Mouse (Mus musculus): ENCODE results near the gene Filip1l. TPM values are rescaled to one million over a fixed set of nuclear protein-coding genes. Genes with fewer than 3 reads are reported as not detected.

Gene Filip1l
- polyA plus RNA-seq, 1 experiment from 2014 or later, result 56.2 TPM

- H3K4me3 ChIP-seq (replicated peaks; ENCODE audit: low read length), result no peak overlapping the region
- WGBS, result 81% methylated on average over 6 of the region's 6 CpGs
- ATAC-seq (ENCODE audit: insufficient read depth, low FRiP score), result no peak
- H3K9ac ChIP-seq (ENCODE audit: low read length), result no peak overlapping the region
- H3K27ac ChIP-seq (ENCODE audit: low read length), result no peak overlapping the region
- no peaks in the 10 kb centered on the region for H3K9me3 ChIP-seq (replicated peaks; ENCODE audit: control insufficient read depth, low read length)
- no peaks in the 10 kb centered on the region for H3K36me3 ChIP-seq (ENCODE audit: control insufficient read depth, insufficient read depth, low read length)
- H3K27me3 ChIP-seq (ENCODE audit: control insufficient read depth, insufficient read depth, low read length), result no peaks in the 10 kb centered on the region
- H3K4me2 ChIP-seq (ENCODE audit: low read depth, low read length), result no peak overlapping the region
- peaks cover 30% of the 10 kb centered on the region for H3K4me1 ChIP-seq (ENCODE audit: control insufficient read depth, insufficient read depth, low read length)
Observed at GRCm38 (mm10) chr16:57554886-57555400, 202.1 kb downstream of the Filip1l start.

GRCm38 (mm10) chr16:57555667-57556066 lies 202.8 kb downstream of the Filip1l start:
- no peak for ATAC-seq (ENCODE audit: insufficient read depth, low FRiP score)
- Histone ChIP-seq H3K4me1 (ENCODE audit: control insufficient read depth, insufficient read depth, low read length) (peaks cover 30% of the 10 kb centered on the region), H3K9ac (ENCODE audit: low read length) (no peak overlapping the region), H3K27me3 (ENCODE audit: control insufficient read depth, insufficient read depth, low read length) (no peaks in the 10 kb centered on the region), H3K4me2 (ENCODE audit: low read depth, low read length) (no peak overlapping the region), H3K36me3 (ENCODE audit: control insufficient read depth, insufficient read depth, low read length) (no peaks in the 10 kb centered on the region), H3K4me3 (replicated peaks; ENCODE audit: low read length) (no peak overlapping the region), H3K9me3 (replicated peaks; ENCODE audit: control insufficient read depth, low read length) (no peaks in the 10 kb centered on the region), H3K27ac (ENCODE audit: low read length) (no peak overlapping the region)
- 79% methylated on average over 4 of the region's 4 CpGs for WGBS

GRCm38 (mm10) chr16:57556244-57556643 lies 203.4 kb downstream of the Filip1l start:
- H3K27me3 ChIP-seq (ENCODE audit: control insufficient read depth, insufficient read depth, low read length), result no peaks in the 10 kb centered on the region
- H3K9ac ChIP-seq (ENCODE audit: low read length), result no peak overlapping the region
- H3K9me3 ChIP-seq (replicated peaks; ENCODE audit: control insufficient read depth, low read length), result no peaks in the 10 kb centered on the region
- no peak overlapping the region for H3K4me2 ChIP-seq (ENCODE audit: low read depth, low read length)
- ATAC-seq (ENCODE audit: insufficient read depth, low FRiP score), result no peak
- no peaks in the 10 kb centered on the region for H3K36me3 ChIP-seq (ENCODE audit: control insufficient read depth, insufficient read depth, low read length)
- peaks cover 30% of the 10 kb centered on the region for H3K4me1 ChIP-seq (ENCODE audit: control insufficient read depth, insufficient read depth, low read length)
- WGBS, result 40% methylated on average over 2 of the region's 2 CpGs
- H3K4me3 ChIP-seq (replicated peaks; ENCODE audit: low read length), result no peak overlapping the region
- no peak overlapping the region for H3K27ac ChIP-seq (ENCODE audit: low read length)

GRCm38 (mm10) chr16:57558258-57558657 lies 205.4 kb downstream of the Filip1l start:
- Histone ChIP-seq H3K9ac (ENCODE audit: low read length) (no peak overlapping the region), H3K9me3 (replicated peaks; ENCODE audit: control insufficient read depth, low read length) (no peaks in the 10 kb centered on the region), H3K4me3 (replicated peaks; ENCODE audit: low read length) (no peak overlapping the region), H3K36me3 (ENCODE audit: control insufficient read depth, insufficient read depth, low read length) (no peaks in the 10 kb centered on the region), H3K27ac (ENCODE audit: low read length) (no peak overlapping the region), H3K4me1 (ENCODE audit: control insufficient read depth, insufficient read depth, low read length) (peaks cover 33% of the 10 kb centered on the region), H3K4me2 (ENCODE audit: low read depth, low read length) (no peak overlapping the region), H3K27me3 (ENCODE audit: control insufficient read depth, insufficient read depth, low read length) (no peaks in the 10 kb centered on the region)
- 85% methylated on average over 3 of the region's 3 CpGs for WGBS
- ATAC-seq (ENCODE audit: insufficient read depth, low FRiP score), result no peak

- Histone ChIP-seq H3K4me2 (ENCODE audit: low read depth, low read length) (no peak overlapping the region), H3K9ac (ENCODE audit: low read length) (no peak overlapping the region), H3K9me3 (replicated peaks; ENCODE audit: control insufficient read depth, low read length) (no peaks in the 10 kb centered on the region), H3K27me3 (ENCODE audit: control insufficient read depth, insufficient read depth, low read length) (no peaks in the 10 kb centered on the region), H3K4me1 (ENCODE audit: control insufficient read depth, insufficient read depth, low read length) (peaks cover 28% of the 10 kb centered on the region), H3K36me3 (ENCODE audit: control insufficient read depth, insufficient read depth, low read length) (no peaks in the 10 kb centered on the region), H3K27ac (ENCODE audit: low read length) (no peak overlapping the region), H3K4me3 (replicated peaks; ENCODE audit: low read length) (no peak overlapping the region)
- ATAC-seq (ENCODE audit: insufficient read depth, low FRiP score), result no peak
- 94% methylated on average over 1 of the region's 1 CpGs for WGBS
Observed at GRCm38 (mm10) chr16:57560185-57560584, 207.3 kb downstream of the Filip1l start.

- Histone ChIP-seq H3K4me3 (replicated peaks; ENCODE audit: low read length) (no peak overlapping the region), H3K27ac (ENCODE audit: low read length) (no peak overlapping the region), H3K4me2 (ENCODE audit: low read depth, low read length) (no peak overlapping the region), H3K9me3 (replicated peaks; ENCODE audit: control insufficient read depth, low read length) (no peaks in the 10 kb centered on the region), H3K36me3 (ENCODE audit: control insufficient read depth, insufficient read depth, low read length) (no peaks in the 10 kb centered on the region), H3K27me3 (ENCODE audit: control insufficient read depth, insufficient read depth, low read length) (no peaks in the 10 kb centered on the region), H3K9ac (ENCODE audit: low read length) (no peak overlapping the region), H3K4me1 (ENCODE audit: control insufficient read depth, insufficient read depth, low read length) (peaks cover 18% of the 10 kb centered on the region)
- 31% methylated on average over 3 of the region's 3 CpGs for WGBS
- peak; percentile 74 for ATAC-seq (ENCODE audit: insufficient read depth, low FRiP score)
Observed at GRCm38 (mm10) chr16:57563453-57563852, 210.6 kb downstream of the Filip1l start.

- Histone ChIP-seq H3K36me3 (ENCODE audit: control insufficient read depth, insufficient read depth, low read length) (0 out of 2 replicates have a peak, but pooled peaks cover 3% of the 10 kb centered on the region), H3K4me1 (ENCODE audit: control insufficient read depth, insufficient read depth, low read length) (peaks cover 18% of the 10 kb centered on the region), H3K9me3 (replicated peaks; ENCODE audit: control insufficient read depth, low read length) (no peaks in the 10 kb centered on the region), H3K27ac (ENCODE audit: low read length) (no peak overlapping the region; the same call in 1 of the 2 replicates), H3K27me3 (ENCODE audit: control insufficient read depth, insufficient read depth, low read length) (no peaks in the 10 kb centered on the region), H3K4me2 (ENCODE audit: low read depth, low read length) (no peak overlapping the region), H3K4me3 (replicated peaks; ENCODE audit: low read length) (no peak overlapping the region), H3K9ac (ENCODE audit: low read length) (no peak overlapping the region)
- WGBS, result 45% methylated on average over 1 of the region's 1 CpGs
- ATAC-seq (ENCODE audit: insufficient read depth, low FRiP score), result no peak
Observed at GRCm38 (mm10) chr16:57564807-57565206, 211.9 kb downstream of the Filip1l start.

- no peak for ATAC-seq (ENCODE audit: insufficient read depth, low FRiP score)
- Histone ChIP-seq H3K27me3 (ENCODE audit: control insufficient read depth, insufficient read depth, low read length) (no peaks in the 10 kb centered on the region), H3K36me3 (ENCODE audit: control insufficient read depth, insufficient read depth, low read length) (peaks cover 10% of the 10 kb centered on the region; the same call in 1 of the 2 replicates), H3K4me3 (replicated peaks; ENCODE audit: low read length) (no peak overlapping the region), H3K4me1 (ENCODE audit: control insufficient read depth, insufficient read depth, low read length) (peaks cover 18% of the 10 kb centered on the region), H3K4me2 (ENCODE audit: low read depth, low read length) (no peak overlapping the region), H3K9me3 (replicated peaks; ENCODE audit: control insufficient read depth, low read length) (no peaks in the 10 kb centered on the region), H3K27ac (ENCODE audit: low read length) (no peak overlapping the region; the same call in 1 of the 2 replicates), H3K9ac (ENCODE audit: low read length) (no peak overlapping the region)
- WGBS, result 63% methylated on average over 3 of the region's 3 CpGs
Observed at GRCm38 (mm10) chr16:57566215-57566614, 213.3 kb downstream of the Filip1l start.

- Histone ChIP-seq H3K27me3 (ENCODE audit: control insufficient read depth, insufficient read depth, low read length) (no peaks in the 10 kb centered on the region), H3K4me2 (ENCODE audit: low read depth, low read length) (no peak overlapping the region), H3K4me1 (ENCODE audit: control insufficient read depth, insufficient read depth, low read length) (peaks cover 11% of the 10 kb centered on the region), H3K9me3 (replicated peaks; ENCODE audit: control insufficient read depth, low read length) (no peaks in the 10 kb centered on the region), H3K36me3 (ENCODE audit: control insufficient read depth, insufficient read depth, low read length) (peaks cover 19% of the 10 kb centered on the region; the same call in 1 of the 2 replicates), H3K9ac (ENCODE audit: low read length) (no peak overlapping the region), H3K27ac (ENCODE audit: low read length) (no peak overlapping the region), H3K4me3 (replicated peaks; ENCODE audit: low read length) (no peak overlapping the region)
- peak; percentile 94 for ATAC-seq (ENCODE audit: insufficient read depth, low FRiP score)
- 46% methylated on average over 7 of the region's 7 CpGs for WGBS
Observed at GRCm38 (mm10) chr16:57568648-57569404, 215.9 kb downstream of the Filip1l start.

Measured in stomach, embryonic 16.5 days (tissue).